Mouse (Mus musculus) bone marrow, adult 2 months (tissue): ENCODE measurements around the gene Slc25a51.

Source experiments
- CTCF ChIP-seq: fragments of 200-500 bp; IDR thresholded peaks from 2 replicates; pipeline ENCODE4 v1.5.1; 2011; ENCODE audit warnings: low read length, control low read depth; ENCODE audit not compliant: control insufficient read depth, insufficient read depth
- POLR2A ChIP-seq: fragments of 200-500 bp; IDR thresholded peaks from 2 replicates; pipeline ENCODE4 v1.6.1; 2011; ENCODE audit warnings: low read depth, mild to moderate bottlenecking, control low read depth, low read length, borderline replicate concordance; ENCODE audit not compliant: control insufficient read depth

GRCm38 (mm10) chr4:45457543-45457942 is 49.0 kb upstream of the Slc25a51 start:
- TF ChIP-seq CTCF (no peak), POLR2A (no peak)
